Mouse (Mus musculus) urinary bladder, postnatal 36 days (tissue): ENCODE measurements around the gene Rap1b.

Experiments
- DNase-seq, 2 experiments: peaks; one replicate each; pipeline ENCODE4 v3.0.0; 2022; ENCODE audit warnings: low spot score in 2 of 2, mixed read lengths in 1 of 2

The Rap1b gene

DNA sequence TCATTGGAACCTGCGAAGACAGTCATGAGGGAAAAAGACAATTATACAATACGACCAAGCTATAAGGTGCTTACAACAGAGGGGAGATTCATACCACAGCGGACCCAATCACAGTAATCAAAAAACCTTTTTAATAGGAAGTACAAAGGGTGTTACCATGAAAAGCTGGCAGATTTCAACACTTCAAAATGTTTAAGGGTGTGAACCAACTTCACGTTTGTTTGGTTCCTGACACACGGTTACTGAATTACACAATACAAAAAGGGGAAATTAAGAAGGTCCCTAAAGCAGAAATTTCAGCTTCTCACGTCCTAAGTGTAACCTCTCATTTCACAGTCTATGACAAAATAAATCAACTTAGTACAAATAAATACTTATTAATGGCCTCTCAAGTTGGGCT lies 27.2 kb downstream of the Rap1b start:
- DNase-seq: no peak

DNA sequence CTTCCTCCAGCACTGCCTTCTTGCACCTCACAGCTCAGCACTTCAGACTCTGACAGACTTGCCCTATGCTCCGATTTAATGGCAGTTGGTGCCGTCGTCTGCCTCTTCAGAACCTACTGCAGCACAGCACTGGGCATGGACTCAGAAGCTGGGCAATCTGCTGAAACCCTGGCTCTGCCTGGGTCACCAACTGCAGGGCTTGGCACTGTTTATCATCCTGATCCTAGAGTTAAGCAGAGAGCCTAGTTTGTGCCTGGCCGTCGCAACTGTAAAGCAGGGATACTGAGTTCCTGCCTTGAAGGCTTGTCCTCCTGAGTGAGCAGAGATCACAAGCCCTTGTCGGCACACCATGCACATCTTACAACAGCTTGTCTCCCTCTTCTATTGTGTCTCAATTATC lies 29.1 kb downstream of the Rap1b start:
- no peak for DNase-seq

DNA sequence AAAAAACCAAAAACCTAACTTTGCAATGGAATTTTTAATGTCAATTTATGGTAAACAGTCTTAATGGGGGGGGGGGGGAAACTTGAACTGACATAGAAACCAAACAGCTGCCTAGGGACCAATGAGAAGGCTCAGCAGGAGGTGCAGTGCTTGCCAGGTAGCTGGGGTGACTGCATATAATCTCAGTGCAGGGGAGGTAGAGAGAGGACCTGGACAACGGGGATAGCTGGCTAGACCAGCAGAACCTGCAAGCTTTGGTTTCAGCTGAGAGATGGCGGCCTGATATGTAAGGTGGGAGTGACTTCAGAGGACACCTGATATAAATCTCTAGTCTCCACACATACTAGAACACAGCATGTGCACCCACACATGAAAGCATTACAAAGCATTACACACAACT lies 33.3 kb downstream of the Rap1b start:
- DNase-seq: peak; percentile 20 to 48

DNA sequence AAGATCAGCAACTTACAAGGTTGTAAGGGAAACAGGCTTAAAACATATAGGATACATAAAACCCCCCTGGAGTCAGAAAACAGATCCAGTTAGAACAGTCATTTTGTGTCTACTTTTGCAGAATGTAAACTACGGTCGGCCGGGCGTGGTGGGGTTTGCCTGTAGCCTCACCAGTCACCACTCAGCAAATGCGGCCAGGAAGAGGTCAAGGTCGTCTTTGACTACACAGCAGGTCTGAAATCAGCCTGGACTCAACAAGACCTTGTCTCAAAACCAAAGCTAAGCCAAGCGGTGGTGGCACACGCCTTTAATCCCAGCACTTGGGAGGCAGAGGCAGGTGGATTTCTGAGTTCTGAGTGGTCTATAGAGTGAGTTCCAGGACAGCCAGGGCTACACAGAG lies 34.3 kb downstream of the Rap1b start:
- no peak for DNase-seq

DNA sequence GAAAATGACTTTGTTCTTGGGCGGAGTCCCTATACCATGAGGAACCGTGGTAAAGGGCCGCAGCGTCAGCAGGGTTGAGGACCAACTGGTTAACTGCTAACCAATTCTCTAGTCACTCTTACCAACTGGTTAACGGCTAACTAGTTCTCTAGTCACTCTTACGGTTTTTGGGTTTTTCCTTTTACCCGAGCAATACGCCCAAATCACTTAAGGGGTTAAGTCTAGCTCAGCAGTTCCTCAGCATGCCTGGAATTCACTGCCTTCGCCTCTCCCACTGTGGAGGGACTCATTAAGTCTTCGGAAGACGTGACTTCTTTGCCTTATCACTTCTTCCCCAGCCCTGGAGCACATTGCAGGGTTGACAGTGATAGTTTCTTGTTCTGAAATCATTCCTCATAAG lies 35.3 kb downstream of the Rap1b start:
- no peak for DNase-seq

DNA sequence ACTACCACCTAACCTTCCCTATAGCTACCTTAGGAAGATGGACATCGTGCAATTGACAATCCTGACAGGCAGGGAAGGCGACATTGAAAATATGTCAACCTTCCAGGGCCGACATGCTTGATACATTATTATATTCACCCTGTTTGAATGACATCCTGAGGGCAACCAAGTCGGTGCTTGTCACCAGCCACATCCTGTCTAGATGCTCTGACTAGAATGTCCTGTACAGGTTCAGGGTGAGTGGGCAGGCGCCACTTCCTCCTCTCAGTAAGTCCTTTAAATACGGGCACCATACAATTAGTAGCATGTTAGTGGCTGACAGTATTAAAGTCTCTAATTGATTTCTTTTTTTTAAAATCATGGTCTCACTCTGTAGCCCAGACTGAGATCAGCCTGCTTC lies 37.8 kb downstream of the Rap1b start:
- no peak for DNase-seq

DNA sequence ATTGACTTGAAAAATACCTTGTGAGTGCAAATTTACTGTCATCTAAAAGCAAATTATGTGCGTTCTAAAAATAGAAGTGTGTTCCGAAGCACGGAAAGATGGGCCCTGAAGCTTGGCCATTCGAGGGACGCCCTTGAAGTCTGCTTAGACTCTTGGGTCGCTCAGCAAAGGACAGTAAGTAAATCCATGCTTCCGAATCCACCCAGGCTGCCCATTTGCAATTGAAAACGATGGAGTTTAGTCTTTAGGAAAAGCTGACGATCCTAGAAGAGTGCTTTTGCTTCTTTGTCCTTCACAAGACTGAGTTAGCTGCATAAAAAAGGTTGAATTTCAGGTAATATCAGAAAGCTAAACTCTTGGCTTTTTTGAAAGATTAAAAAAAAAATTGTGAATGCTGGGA lies 39.9 kb downstream of the Rap1b start:
- DNase-seq: no peak

DNA sequence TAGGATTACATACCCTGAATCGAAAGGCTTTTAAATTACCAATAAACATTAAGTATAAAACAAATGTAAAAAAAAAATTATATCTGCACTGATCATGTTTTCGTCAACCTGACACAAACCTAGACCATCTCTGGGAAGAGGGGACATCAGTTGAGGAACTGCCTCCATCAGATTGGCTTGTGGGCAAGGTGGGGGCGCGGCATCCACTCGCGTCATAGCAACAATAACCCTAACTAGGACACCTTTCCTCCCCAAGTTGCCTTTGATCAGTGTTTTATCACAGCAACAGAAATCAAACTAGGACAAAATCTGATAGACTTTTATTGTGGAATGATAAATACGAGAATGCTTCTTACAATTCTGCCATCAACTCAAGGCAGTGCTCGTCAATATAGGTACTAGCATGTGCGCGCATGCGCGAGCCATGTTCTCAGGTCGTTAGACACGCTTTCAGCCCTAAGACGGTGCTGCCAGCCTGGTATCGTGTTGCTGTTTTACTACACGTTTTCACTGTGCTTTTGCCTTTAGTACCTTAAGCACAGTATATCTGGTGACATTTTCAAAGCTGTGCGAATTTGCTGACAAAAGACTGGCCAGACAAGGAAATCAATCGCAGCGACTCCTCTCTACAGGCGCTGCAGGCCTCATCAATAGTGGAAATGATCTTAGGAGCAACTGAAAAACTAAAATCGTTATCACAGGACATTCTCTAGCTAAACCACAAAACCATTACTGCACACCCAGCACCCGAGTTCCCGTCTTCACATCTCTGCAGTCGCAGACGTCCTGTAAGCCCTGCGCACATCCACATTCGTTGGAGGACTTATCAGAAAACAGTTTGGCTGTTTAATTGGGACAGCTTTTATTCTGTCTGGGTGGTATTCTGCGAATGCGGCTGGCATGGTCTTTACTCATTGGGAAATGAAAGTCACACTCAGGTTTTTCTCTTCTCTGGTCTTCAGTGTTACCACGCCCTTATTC lies 41.7 kb downstream of the Rap1b start:
- no peak for DNase-seq

DNA sequence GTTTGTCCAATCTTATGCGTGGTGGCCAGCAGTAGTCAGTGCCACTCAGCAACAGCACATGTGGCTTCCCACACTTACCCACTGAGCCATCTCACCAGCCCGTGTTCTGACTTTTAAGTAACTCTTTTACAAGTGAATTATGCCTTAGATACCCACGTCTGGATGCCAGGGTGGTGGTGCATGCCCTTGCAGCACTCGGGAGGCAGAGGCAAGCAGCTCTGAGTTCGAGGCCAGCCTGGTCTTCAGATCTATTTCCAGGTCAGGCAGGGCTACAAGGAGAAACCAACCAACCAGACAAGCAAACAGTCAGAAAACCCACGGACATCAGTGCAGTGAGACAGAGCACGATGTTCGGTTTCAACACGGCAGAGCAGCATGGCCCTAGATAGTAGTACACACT lies 43.9 kb downstream of the Rap1b start:
- no peak for DNase-seq

DNA sequence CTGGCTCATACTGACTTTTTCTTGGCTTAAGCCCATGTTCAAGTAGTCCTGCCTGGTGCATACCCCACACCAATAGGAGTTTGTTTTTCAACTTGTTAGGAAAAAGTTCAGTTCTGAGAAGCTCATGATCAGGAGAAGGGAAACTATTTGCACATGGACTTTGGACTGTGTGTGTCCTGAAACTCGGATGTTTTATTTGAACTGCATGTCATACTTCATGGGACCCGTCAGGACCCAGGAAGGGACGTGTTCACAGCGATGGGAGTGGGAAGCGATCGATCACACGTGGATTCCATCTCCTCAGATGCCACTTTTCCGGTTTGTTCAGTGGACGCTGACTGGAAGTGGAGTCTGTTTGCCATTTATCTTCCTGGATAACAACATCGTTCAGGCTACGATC lies 46.0 kb downstream of the Rap1b start:
- no peak for DNase-seq

DNA sequence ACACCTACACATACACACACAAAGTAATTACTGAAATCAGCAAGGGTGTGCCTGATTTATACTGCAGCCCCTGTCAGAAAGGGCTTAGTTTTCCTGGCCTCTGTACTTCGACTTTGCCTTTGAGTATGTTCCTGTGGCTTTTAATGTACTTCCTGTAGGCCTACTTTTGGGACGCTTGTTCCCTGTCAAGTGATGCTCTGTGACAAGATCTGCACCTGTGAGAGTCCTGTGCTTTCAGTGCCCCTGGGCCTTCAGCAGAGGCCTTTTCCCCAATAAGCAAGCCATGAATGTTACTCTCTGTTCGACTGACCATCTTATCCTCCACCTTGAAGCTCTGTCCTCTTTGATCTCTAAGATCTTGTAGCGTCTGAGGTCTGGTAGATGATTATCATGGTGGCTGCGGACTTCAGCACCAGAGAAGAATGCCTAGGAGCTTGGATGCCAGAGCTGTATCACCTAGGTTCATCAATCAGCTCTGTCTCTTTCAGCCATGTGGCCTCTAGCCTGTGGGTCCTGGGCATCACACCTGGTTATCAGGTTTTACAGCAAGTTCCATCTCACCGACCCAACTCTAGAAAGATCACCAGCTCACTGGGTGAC lies 47.3 kb downstream of the Rap1b start:
- DNase-seq: no peak

DNA sequence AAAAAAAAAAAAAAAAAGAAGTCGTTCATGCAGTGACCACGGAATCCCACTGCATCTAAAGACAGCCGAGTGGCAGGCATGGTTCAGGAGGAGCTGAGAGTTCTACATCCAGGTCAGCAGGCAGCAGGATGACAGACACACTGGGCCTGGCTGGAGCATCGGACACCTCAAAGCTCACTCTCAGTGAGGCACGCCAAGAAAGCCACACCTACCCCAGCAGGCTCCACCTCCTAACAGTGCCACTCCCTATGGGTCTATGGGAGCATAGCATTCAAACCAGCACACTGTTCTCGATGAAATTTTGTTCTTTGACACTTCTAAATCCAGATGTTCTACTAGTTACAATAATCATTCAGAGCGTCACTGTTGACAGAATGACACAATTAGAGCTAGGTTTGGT lies 48.2 kb downstream of the Rap1b start:
- DNase-seq: no peak

DNA sequence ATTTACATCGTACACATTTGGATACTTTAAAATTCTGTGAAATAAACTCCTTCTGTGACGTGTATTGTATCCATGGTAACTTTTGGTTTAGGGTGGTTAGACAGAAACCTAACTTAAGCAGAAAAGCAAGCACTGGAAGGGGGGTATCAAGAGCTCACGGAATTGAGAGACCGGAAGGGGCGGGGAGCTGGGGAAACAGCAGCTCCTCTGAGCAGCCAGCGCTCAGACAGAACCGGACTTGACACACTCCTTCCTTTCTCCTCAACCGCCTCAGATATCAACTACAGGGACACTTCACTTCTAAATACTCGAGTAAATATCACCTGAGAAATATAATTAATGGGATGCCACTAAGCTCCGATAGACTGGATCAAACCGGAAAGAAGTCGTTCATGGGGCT lies 48.7 kb downstream of the Rap1b start:
- no peak for DNase-seq

DNA sequence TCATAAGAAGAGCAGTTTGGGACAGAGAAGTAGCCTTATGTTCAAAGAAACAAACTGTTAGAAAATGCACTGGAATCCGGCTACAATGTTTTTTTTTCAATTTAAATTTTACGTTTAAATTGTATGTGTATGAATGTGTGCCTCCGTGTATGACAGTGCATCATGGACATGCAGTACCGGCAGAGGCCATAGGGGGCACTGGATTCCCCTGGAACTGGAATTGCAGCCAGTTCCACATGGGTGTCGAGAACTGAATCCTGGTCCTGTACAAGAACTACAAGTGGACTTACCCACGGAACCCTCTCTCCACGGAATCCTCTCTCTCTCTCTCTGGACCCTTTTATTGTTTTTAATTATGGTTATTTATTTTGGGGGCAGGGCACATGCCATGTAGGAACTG lies 49.7 kb downstream of the Rap1b start:
- DNase-seq: no peak

DNA sequence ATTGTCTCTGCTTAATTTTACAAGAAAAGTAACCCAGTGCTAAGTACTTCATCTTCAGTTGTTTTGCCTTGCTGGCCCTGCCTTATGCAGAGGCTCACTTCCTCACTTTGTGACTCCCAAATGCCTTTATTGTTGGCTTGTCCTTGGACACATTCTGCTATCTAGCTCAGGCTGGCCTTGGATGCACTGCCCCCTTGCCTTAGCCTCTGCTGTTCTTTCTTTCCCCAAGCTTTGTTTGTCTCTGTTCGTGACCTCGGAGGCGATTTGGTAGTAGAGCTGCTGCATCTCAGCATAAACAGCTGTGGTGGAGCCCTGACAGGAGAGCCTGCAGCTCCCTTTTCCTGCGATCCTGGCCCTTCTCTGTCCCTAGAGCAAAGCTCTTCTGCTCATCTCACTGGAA lies 50.6 kb downstream of the Rap1b start:
- no peak for DNase-seq

DNA sequence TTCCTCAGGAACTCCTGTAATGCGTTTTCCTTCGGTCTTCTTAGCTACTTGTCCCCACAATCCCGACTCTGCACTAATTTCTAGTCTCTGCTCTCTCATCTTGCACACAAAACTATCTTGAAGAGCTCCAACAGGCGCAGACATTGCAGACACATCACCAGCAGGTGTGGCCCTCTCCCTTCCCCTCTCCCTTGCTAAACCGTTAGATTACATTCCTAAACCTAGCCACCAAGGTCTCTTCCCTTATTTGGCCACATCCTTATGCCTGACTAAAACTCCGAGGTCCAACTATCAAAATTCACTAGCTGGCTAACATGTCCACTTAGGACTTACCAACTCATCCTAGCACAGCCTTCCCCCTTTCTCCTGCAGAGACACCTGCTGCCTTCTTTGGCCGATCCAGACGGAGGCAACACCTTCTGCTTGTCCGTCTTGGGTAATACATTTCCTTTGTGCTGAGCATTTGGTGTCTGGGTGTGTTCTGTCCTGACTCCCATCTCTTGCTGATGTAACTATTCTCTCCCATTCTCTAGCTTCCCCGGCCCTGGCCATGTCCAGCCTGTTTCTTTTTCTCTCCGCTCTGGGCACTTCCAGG lies 52.3 kb downstream of the Rap1b start:
- no peak for DNase-seq

DNA sequence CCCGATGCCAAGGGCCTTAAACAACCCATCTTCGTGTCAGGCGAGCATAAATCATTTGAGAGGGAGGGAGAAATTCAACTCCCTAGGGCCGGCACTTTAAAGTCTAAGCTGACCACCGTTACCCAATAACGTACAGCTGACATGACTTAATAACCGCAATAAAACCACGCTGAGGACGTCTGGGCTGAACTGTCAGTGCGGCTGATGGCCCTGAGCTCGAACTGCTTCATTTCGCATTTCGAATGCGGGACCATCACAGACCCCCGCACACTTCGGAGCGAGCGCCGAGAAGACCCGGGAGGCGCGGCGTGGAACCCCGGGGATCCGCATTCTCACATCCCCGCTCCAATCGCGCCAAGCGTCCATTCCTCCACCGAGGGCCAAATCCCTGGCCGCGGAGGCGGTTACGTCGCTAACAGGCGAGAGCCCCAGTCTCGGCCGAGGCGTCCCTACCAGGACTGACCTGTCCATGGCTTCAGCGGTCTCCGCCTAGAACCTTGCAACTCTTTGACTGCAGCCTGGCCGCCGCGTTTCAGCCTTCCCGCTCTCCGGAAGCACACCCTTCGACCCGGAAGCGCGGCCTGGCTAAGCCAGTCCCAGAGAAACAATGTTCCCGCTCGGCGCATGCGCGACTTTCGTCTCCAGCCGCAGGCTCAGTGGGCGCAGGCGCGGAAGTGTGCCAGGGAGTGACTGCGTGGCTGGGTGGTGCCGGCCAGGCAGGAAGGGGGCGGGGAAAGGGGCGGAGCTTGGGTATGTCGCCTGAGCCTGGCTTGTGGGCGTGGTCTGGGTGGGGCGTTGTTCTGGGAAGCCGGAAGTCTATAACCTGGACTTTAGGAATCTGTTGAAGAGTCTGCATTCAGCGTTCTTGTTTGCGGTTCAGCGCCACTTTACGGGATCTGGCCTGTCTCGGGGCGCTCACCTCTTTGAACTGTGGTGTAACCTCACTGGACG lies 53.4 kb downstream of the Rap1b start, which contains the start of gene Nup107:
Nup107 (minus strand) TSS at position 565 of the 951 bp plus-strand sequence.
- DNase-seq: peak; percentile 100

DNA sequence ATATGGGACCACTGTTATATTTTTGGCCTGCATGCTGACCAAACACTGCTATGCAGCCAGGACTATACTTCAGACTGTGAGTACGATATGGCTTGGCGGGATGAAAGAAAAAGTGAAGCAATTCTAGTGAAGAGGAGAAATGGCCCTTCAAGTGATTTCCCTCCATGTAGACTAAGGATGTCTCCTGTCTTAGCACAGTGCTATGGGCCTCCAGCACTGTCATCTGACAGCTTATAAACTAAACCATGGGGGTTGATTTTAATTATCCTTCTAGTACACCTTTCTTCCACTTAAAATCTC lies 54.7 kb downstream of the Rap1b start:
- no peak for DNase-seq

DNA sequence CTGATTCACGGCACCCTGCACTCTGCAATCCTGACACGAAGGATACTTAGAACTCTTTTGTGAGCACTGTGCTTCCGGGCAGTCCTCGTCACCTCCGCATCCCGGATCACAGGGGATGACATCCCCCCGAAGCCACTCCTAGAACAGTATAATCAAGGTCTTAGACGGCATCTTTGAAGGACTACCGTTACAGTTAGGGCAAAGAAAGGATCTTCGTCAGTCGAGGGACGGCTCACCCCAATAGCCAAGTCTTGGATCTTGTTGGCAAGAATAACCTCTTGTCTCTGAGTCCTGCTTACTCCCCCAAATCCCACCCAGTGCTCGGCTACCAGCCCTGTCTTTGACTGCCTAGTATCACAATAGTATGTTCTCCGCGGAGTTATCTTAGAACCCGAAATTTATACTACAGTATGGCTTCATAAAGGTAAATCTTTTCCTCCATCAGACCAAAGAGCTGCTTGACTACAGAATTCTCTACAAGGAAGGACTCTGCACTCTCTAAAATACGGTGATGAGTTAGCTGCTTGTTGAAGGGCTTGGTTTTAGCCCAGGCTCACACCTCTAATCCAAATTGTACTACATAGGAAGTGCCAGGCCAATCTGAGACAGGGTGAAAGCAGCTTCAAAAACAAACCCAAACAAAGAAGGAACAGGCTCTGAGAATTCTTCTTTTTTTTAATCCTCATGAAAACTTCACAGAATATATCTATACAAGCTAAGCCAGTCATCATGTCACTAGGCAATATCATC lies 55.2 kb downstream of the Rap1b start:
- DNase-seq: no peak

DNA sequence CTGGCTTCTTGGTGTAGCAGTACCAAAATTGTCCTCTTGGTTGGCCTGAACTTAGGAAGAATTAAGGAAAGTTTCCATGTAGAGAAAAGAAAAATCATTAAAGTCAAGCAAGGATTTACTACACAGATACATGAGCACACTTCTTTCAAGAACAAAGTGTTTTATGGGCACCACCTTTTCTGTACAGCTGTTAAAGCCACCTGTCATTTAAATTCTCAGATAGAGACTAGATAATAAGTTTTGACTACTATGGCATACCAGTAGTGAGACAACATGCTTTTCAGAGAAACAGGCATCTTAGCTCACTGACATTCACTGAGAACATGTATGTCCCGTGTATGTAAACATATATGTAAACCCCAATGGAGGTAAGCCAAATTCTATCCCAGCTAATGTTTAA lies 55.8 kb downstream of the Rap1b start:
- no peak for DNase-seq

DNA sequence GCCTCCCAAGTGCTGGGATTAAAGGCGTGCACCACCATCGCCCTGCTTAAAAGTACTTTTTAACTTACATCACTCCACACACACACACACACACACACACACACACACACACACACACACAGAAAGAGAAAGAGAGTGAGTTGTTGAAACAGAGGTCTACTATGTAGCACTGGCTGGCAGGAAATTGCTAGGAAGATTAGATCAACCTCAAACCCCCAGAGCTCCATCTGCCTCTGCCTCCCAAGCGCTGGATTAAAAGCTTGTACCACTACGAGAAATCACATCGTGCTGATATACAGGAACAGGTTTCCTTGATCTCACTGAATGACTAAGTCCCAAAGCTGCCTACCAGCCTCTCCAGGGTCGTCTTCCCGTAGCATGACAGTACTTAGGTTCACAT lies 61.2 kb downstream of the Rap1b start:
- no peak for DNase-seq
